Comparison of ENCODE assay signal across 15 mouse cellular contexts in genomic region chr14:48417064-48417463, GRCm38 (mm10).
"Had no signal": no experiment of that assay in that cellular context is flagged by ENCODE, and none has a peak within 500 bp of the region (broad histone marks: within the 10 kb centered on the region; RNA-seq: fewer than 3 reads in every experiment).

No protein-coding gene starts in this region.

- DNase-seq: kidney, adult 18-20 months; kidney, postnatal 10 days; kidney, postnatal 4 days; midbrain, embryonic 14.5 days; retina, postnatal 1 day; right cerebral cortex, postnatal 4 days; thymus, adult 2 months; thymus, postnatal 25 days had no signal

- H3K4me3 ChIP-seq: layer of hippocampus, adult 2 months; limb, embryonic 10.5 days; liver, embryonic 15.5 days; lung, embryonic 15.5 days; neural tube, embryonic 13.5 days; stomach, embryonic 15.5 days had no signal

- H3K9me3 ChIP-seq: limb, embryonic 10.5 days; liver, embryonic 15.5 days; lung, embryonic 15.5 days; neural tube, embryonic 13.5 days; stomach, embryonic 15.5 days had no signal

- H3K27me3 ChIP-seq: liver, embryonic 15.5 days; lung, embryonic 15.5 days; neural tube, embryonic 13.5 days; stomach, embryonic 15.5 days had no signal

- H3K4me1 ChIP-seq: liver, embryonic 15.5 days; lung, embryonic 15.5 days had no signal

- H3K36me3 ChIP-seq: limb, embryonic 10.5 days; liver, embryonic 15.5 days; lung, embryonic 15.5 days; neural tube, embryonic 13.5 days; stomach, embryonic 15.5 days had no signal

- H3K9ac ChIP-seq: liver, embryonic 15.5 days; lung, embryonic 15.5 days; neural tube, embryonic 13.5 days; stomach, embryonic 15.5 days had no signal

- H3K4me2 ChIP-seq: liver, embryonic 11.5 days; liver, embryonic 15.5 days; lung, embryonic 15.5 days; neural tube, embryonic 13.5 days; stomach, embryonic 15.5 days had no signal

- H3K27ac ChIP-seq: layer of hippocampus, adult 2 months; limb, embryonic 10.5 days; liver, embryonic 15.5 days; lung, embryonic 15.5 days; neural tube, embryonic 13.5 days; stomach, embryonic 15.5 days had no signal
